Mouse (Mus musculus): ENCODE measurements around the gene Nup153. TPM values are rescaled to one million over a fixed set of nuclear protein-coding genes. Genes with fewer than 3 reads are reported as not detected.

Gene Nup153
- polyA plus RNA-seq (2012; rRNA removed) = 53.5 and 54.0 TPM in 2 replicates

GRCm38 (mm10) chr13:46727837-46728268 lies at the start of gene Nup153:
TSS of gene Nup153 (minus strand) at chr13:46727940.

GRCm38 (mm10) chr13:46669048-46669619 lies 58.6 kb downstream of the Nup153 start, which contains the start of gene Fam8a1:
TSS of gene Fam8a1 (plus strand) at chr13:46669522.

Other genes starting within 250 kb of the Nup153 start
- gene Cap2, start 226.1 kb downstream of the Nup153 start, polyA plus RNA-seq (2012; rRNA removed) = 21.7 and 22.6 TPM in 2 replicates
- gene Fam8a1, start 58.4 kb downstream of the Nup153 start, polyA plus RNA-seq (2012; rRNA removed) = 63.9 and 64.4 TPM in 2 replicates
- gene Kif13a, start 201.9 kb upstream of the Nup153 start, polyA plus RNA-seq (2012; rRNA removed) = 14.9 and 15.1 TPM in 2 replicates

Data from central nervous system, embryonic 18 days (tissue).